8 mouse cellular contexts compared by ENCODE assay signal in the genomic region with DNA sequence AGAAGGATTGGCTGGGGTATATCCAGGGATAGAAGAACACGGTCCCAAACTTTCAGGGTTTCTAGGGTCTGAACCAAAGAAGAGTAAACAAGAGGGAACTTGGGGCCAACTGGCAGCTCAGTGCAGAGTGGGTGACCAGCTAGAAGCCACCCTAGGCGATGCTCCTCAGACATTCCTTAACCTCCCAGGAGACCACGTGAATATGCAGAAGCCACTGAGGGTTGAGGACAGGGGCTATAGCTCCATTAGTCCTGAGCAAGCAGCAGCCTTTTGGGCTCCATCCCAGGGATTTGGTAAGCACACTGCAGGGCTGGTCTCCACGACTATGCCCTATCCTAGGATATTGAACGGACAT. TPM values are rescaled to one million over a fixed set of nuclear protein-coding genes. Genes with fewer than 3 reads are reported as not detected.
A peak's percentile ranks its signal among the peaks of the same experiment; 100 is the strongest.
DNase-seq lines count a peak whose midpoint lies in the region; ATAC-seq and TF ChIP-seq lines count a peak whose summit lies in the region.

No protein-coding gene starts in this region.

- no peaks in the 10 kb centered on the region for H3K9me3 ChIP-seq in heart, embryonic 12.5 days (replicated peaks)
- no peaks in the 10 kb centered on the region for H3K9me3 ChIP-seq in limb, embryonic 11.5 days (ENCODE audit: control insufficient read depth, low read length)

- no peaks in the 10 kb centered on the region for H3K27me3 ChIP-seq in heart, embryonic 12.5 days (replicated peaks)
- H3K27me3 ChIP-seq in testis, adult 2 months (ENCODE audit: control insufficient read depth, insufficient read depth, low read length): no peaks in the 10 kb centered on the region
- no peaks in the 10 kb centered on the region for H3K27me3 ChIP-seq in limb, embryonic 11.5 days (ENCODE audit: control insufficient read depth, insufficient read depth, low read length)

- TF ChIP-seq POLR2A in testis, adult 2 months (IDR thresholded peaks at IDR 0.05; ENCODE audit: control insufficient read depth, low read depth, low read length): no peak

- peak overlapping the region; percentile 98 for H3K27ac ChIP-seq in heart, embryonic 12.5 days (ENCODE audit: poor library complexity, severe bottlenecking)
- no peak overlapping the region for H3K27ac ChIP-seq in testis, adult 2 months (ENCODE audit: control insufficient read depth, insufficient read depth, low read depth, low read length)
- H3K27ac ChIP-seq in limb, embryonic 11.5 days (replicated peaks; ENCODE audit: low read depth, low read length): no peak overlapping the region

- H3K4me1 ChIP-seq in heart, embryonic 12.5 days (replicated peaks): peaks cover 95% of the 10 kb centered on the region
- H3K4me1 ChIP-seq in testis, adult 2 months (ENCODE audit: control insufficient read depth, insufficient read depth, low read length): peaks cover 20% of the 10 kb centered on the region
- H3K4me1 ChIP-seq in limb, embryonic 11.5 days (ENCODE audit: control insufficient read depth, insufficient read depth, low read length): peaks cover 46% of the 10 kb centered on the region

- H3K9ac ChIP-seq in heart, embryonic 12.5 days: peak overlapping the region; percentile 96
- no peak overlapping the region for H3K9ac ChIP-seq in limb, embryonic 11.5 days (ENCODE audit: low read length)

- peaks cover 12% of the 10 kb centered on the region for H3K36me3 ChIP-seq in heart, embryonic 12.5 days
- H3K36me3 ChIP-seq in testis, adult 2 months (ENCODE audit: control insufficient read depth, insufficient read depth, low read length): no peaks in the 10 kb centered on the region
- no peaks in the 10 kb centered on the region; the same call in 1 of the 2 replicates for H3K36me3 ChIP-seq in limb, embryonic 11.5 days (ENCODE audit: control insufficient read depth, insufficient read depth, low read length)

- TF ChIP-seq CTCF in testis, adult 2 months (IDR thresholded peaks at IDR 0.05; ENCODE audit: control insufficient read depth, insufficient read depth, insufficient replicate concordance, low read depth, low read length): no peak

- H3K4me2 ChIP-seq in heart, embryonic 12.5 days: peak overlapping the region; percentile 85
- H3K4me2 ChIP-seq in limb, embryonic 11.5 days (ENCODE audit: low read depth, severe bottlenecking): 0 out of 2 replicates have a peak overlapping the region, but pooled peaks have one; percentile 76

- ATAC-seq in heart, embryonic 12.5 days (ENCODE audit: insufficient number of reproducible peaks, low FRiP score): no peak
- no peak for ATAC-seq in limb, embryonic 11.5 days (ENCODE audit: insufficient number of reproducible peaks, low FRiP score, low TSS enrichment, low read depth)

- DNase-seq in heart, adult 8-10 months (ENCODE audit: low spot score): no peak
- DNase-seq in testis, postnatal 10 days (ENCODE audit: low spot score): no peak
- no peak for DNase-seq in limb, embryonic 11.5 days (ENCODE audit: low spot score)
- no peak for DNase-seq in thymus, postnatal 25 days
- DNase-seq in testis, postnatal 14 days (ENCODE audit: low spot score): no peak
- DNase-seq in urinary bladder, postnatal 36 days (ENCODE audit: low spot score in 2 of 2): no peak

- peak overlapping the region; percentile 72 for H3K4me3 ChIP-seq in heart, embryonic 12.5 days
- peak overlapping the region; percentile 49 for H3K4me3 ChIP-seq in testis, adult 2 months (ENCODE audit: control insufficient read depth, low read depth, low read length)
- H3K4me3 ChIP-seq in limb, embryonic 11.5 days (ENCODE audit: low read depth, low read length): no peak overlapping the region

- 21% methylated on average over 5 of the region's 5 CpGs for WGBS in heart, embryonic 12.5 days
- WGBS in limb, embryonic 11.5 days: 56% methylated on average over 5 of the region's 5 CpGs

RNA-seq across cellular contexts. Expression of a gene that starts 13.1 kb away (rescaled TPM):
- 92.2 and 95.9 TPM in 2 replicates for polyA plus RNA-seq in heart, embryonic 12.5 days (2016; fragmentation: Nextera tagmentation; extraction: Ambion mirVana)
- 100 to 1,000 TPM; 114 to 136 (median 121) TPM for total RNA-seq in heart, adult 8-10 months (2022)
- 68.9 and 84.1 TPM in 2 replicates for polyA plus RNA-seq in testis, adult 2 months (2012; rRNA removed)
- polyA plus RNA-seq in limb, embryonic 11.5 days (2014; fragmentation: Nextera tagmentation; extraction: Ambion mirVana): 21.3 and 24.0 TPM in 2 replicates

RNA-seq across cellular contexts. Expression of a gene that starts 27.4 kb away (rescaled TPM):
- 27.1 and 28.0 TPM in 2 replicates for polyA plus RNA-seq in heart, embryonic 12.5 days (2016; fragmentation: Nextera tagmentation; extraction: Ambion mirVana)
- total RNA-seq in heart, adult 8-10 months (2022): 10 to 100 TPM; 52.2 to 60.3 (median 58.6) TPM
- polyA plus RNA-seq in testis, adult 2 months (2012; rRNA removed): 416 and 434 TPM in 2 replicates
- polyA plus RNA-seq in limb, embryonic 11.5 days (2014; fragmentation: Nextera tagmentation; extraction: Ambion mirVana): 39.8 and 41.9 TPM in 2 replicates

RNA-seq across cellular contexts. Expression of a gene that starts 31.8 kb away (rescaled TPM):
- 90.9 and 94.3 TPM in 2 replicates for polyA plus RNA-seq in heart, embryonic 12.5 days (2016; fragmentation: Nextera tagmentation; extraction: Ambion mirVana)
- total RNA-seq in heart, adult 8-10 months (2022): 10 to 100 TPM; 45.4 to 51.9 (median 48.8) TPM
- 41.5 and 41.8 TPM in 2 replicates for polyA plus RNA-seq in testis, adult 2 months (2012; rRNA removed)
- polyA plus RNA-seq in limb, embryonic 11.5 days (2014; fragmentation: Nextera tagmentation; extraction: Ambion mirVana): 74.5 and 88.5 TPM in 2 replicates

RNA-seq across cellular contexts. Expression of a gene that starts 31.8 kb away (rescaled TPM):
- 14.0 and 14.3 TPM in 2 replicates for polyA plus RNA-seq in heart, embryonic 12.5 days (2016; fragmentation: Nextera tagmentation; extraction: Ambion mirVana)
- total RNA-seq in heart, adult 8-10 months (2022): under 1 TPM; 0.12 to 0.23 (median 0.18) TPM
- 31.8 and 48.5 TPM in 2 replicates for polyA plus RNA-seq in testis, adult 2 months (2012; rRNA removed)
- polyA plus RNA-seq in limb, embryonic 11.5 days (2014; fragmentation: Nextera tagmentation; extraction: Ambion mirVana): 26.9 and 27.8 TPM in 2 replicates

RNA-seq across cellular contexts. Expression of a gene that starts 51.7 kb away (rescaled TPM):
- 0.06 and 0.13 TPM in 2 replicates for polyA plus RNA-seq in heart, embryonic 12.5 days (2016; fragmentation: Nextera tagmentation; extraction: Ambion mirVana)
- 1 to 10 TPM; 1.3 to 1.6 (median 1.5) TPM for total RNA-seq in heart, adult 8-10 months (2022)
- 0.10 and 0.11 TPM in 2 replicates for polyA plus RNA-seq in testis, adult 2 months (2012; rRNA removed)
- polyA plus RNA-seq in limb, embryonic 11.5 days (2014; fragmentation: Nextera tagmentation; extraction: Ambion mirVana): 0.13 and 0.33 TPM in 2 replicates
